Mouse (Mus musculus) kidney, adult 2 months (tissue): Measurements from ENCODE around the gene Mettl9.

Experiments used
- CTCF ChIP-seq: fragments of 200-500 bp; conservative IDR thresholded peaks from 2 replicates; pipeline ENCODE4 v1.5.1; 2011; ENCODE audit warnings: low read depth, mild to moderate bottlenecking, control low read depth, low read length, moderate library complexity, mixed read lengths; ENCODE audit not compliant: insufficient read depth, insufficient read length
- POLR2A ChIP-seq: fragments of 200-500 bp; IDR thresholded peaks from one replicate; pipeline ENCODE4 v1.6.1; 2011; ENCODE audit warnings: low read depth, low read length, control low read depth

GRCm38 (mm10) chr7:121085500-121085899, 51.3 kb downstream of the Mettl9 start:
- no peak for TF ChIP-seq POLR2A
- TF ChIP-seq CTCF = no peak
